Mouse (Mus musculus) monocyte, adult 2 months (primary cell): Measurements from ENCODE around the gene Bach2.
A peak's percentile ranks its signal among the peaks of the same experiment; 100 is the strongest.

ENCODE experiments used
- DNase-seq, 2 experiments: peaks; one replicate each; pipeline ENCODE4 v3.0.0; 2022; ENCODE audit warnings: low spot score in 2 of 2, low read depth in 1 of 2

Gene Bach2

GRCm38 (mm10) chr4:32249748-32250332 lies 11.2 kb downstream of the Bach2 start:
- peak in 1 of 2 experiments; percentile 32 for DNase-seq

- peak in 1 of 2 experiments; percentile 52 for DNase-seq
Observed at GRCm38 (mm10) chr4:32250333-32251004, 11.9 kb downstream of the Bach2 start.

- DNase-seq: peak in 1 of 2 experiments; percentile 67
Observed at GRCm38 (mm10) chr4:32251005-32251365, 12.4 kb downstream of the Bach2 start.

- DNase-seq: no peak
Observed at GRCm38 (mm10) chr4:32251946-32252672, 13.5 kb downstream of the Bach2 start.

- DNase-seq: no peak
Observed at GRCm38 (mm10) chr4:32257686-32258085, 19.1 kb downstream of the Bach2 start.

GRCm38 (mm10) chr4:32258093-32258492 lies 19.5 kb downstream of the Bach2 start:
- peak in 1 of 2 experiments; percentile 52 for DNase-seq

- no peak for DNase-seq
Observed at GRCm38 (mm10) chr4:32258596-32258995, 20.0 kb downstream of the Bach2 start.

- DNase-seq: no peak
Observed at GRCm38 (mm10) chr4:32260909-32261308, 22.3 kb downstream of the Bach2 start.

GRCm38 (mm10) chr4:32262825-32263684 lies 24.5 kb downstream of the Bach2 start:
- DNase-seq: no peak

- no peak for DNase-seq
Observed at GRCm38 (mm10) chr4:32263685-32264038, 25.1 kb downstream of the Bach2 start.

- no peak for DNase-seq
Observed at GRCm38 (mm10) chr4:32264892-32265291, 26.3 kb downstream of the Bach2 start.

GRCm38 (mm10) chr4:32266731-32267130 lies 28.1 kb downstream of the Bach2 start:
- DNase-seq: no peak

GRCm38 (mm10) chr4:32268042-32268441 lies 29.4 kb downstream of the Bach2 start:
- DNase-seq: no peak

- DNase-seq: no peak
Observed at GRCm38 (mm10) chr4:32272398-32272797, 33.8 kb downstream of the Bach2 start.

GRCm38 (mm10) chr4:32274776-32275294 lies 36.2 kb downstream of the Bach2 start:
- DNase-seq: no peak

GRCm38 (mm10) chr4:32279842-32280241 lies 41.2 kb downstream of the Bach2 start:
- DNase-seq: no peak

GRCm38 (mm10) chr4:32280401-32280800 lies 41.8 kb downstream of the Bach2 start:
- no peak for DNase-seq

- no peak for DNase-seq
Observed at GRCm38 (mm10) chr4:32281306-32281705, 42.7 kb downstream of the Bach2 start.

- DNase-seq: no peak
Observed at GRCm38 (mm10) chr4:32286405-32286804, 47.8 kb downstream of the Bach2 start.

- no peak for DNase-seq
Observed at GRCm38 (mm10) chr4:32288036-32288860, 49.6 kb downstream of the Bach2 start.
